Mouse (Mus musculus): Measurements from ENCODE around the gene Mettl1. TPM values are rescaled to one million over a fixed set of nuclear protein-coding genes. Genes with fewer than 3 reads are reported as not detected.

Mettl1 gene
- polyA plus RNA-seq, 1 experiment: not detected

GRCm38 (mm10) chr10:127078677-127079575, 37.7 kb downstream of the Mettl1 start:
- Histone ChIP-seq H3K27ac (ENCODE audit: insufficient read depth, low read depth, low read length) (peak overlapping the region; percentile 99), H3K4me3 (ENCODE audit: insufficient read depth, low read depth, low read length) (peak overlapping the region; percentile 89), H3K4me1 (ENCODE audit: control insufficient read depth, insufficient read depth, low read length) (peaks cover 45% of the 10 kb centered on the region)
- 2% methylated on average over 38 of the region's 49 CpGs for WGBS
- TF ChIP-seq CTCF (IDR thresholded peaks at IDR 0.05; ENCODE audit: insufficient read depth, low read depth, low read length): no peak
- 0 out of 2 replicates have a peak, but pooled peaks have one; percentile 13 for TF ChIP-seq POLR2A (IDR thresholded peaks at IDR 0.05; ENCODE audit: insufficient read depth, low read depth, low read length)

GRCm38 (mm10) chr10:127079665-127080391, 38.6 kb downstream of the Mettl1 start:
- H3K27ac ChIP-seq (ENCODE audit: insufficient read depth, low read depth, low read length): peak overlapping the region; percentile 97
- TF ChIP-seq CTCF (IDR thresholded peaks at IDR 0.05; ENCODE audit: insufficient read depth, low read depth, low read length): no peak
- H3K4me1 ChIP-seq (ENCODE audit: control insufficient read depth, insufficient read depth, low read length): peaks cover 46% of the 10 kb centered on the region
- peak overlapping the region; percentile 89 for H3K4me3 ChIP-seq (ENCODE audit: insufficient read depth, low read depth, low read length)
- WGBS: 4% methylated on average over 70 of the region's 70 CpGs

GRCm38 (mm10) chr10:127080901-127081780, 39.9 kb downstream of the Mettl1 start:
- Histone ChIP-seq H3K4me1 (ENCODE audit: control insufficient read depth, insufficient read depth, low read length) (peaks cover 41% of the 10 kb centered on the region), H3K27ac (ENCODE audit: insufficient read depth, low read depth, low read length) (peak overlapping the region; percentile 97), H3K4me3 (ENCODE audit: insufficient read depth, low read depth, low read length) (peak overlapping the region; percentile 89)
- 3% methylated on average over 48 of the region's 48 CpGs for WGBS
- TF ChIP-seq POLR2A (IDR thresholded peaks at IDR 0.05; ENCODE audit: insufficient read depth, low read depth, low read length) (0 out of 2 replicates have a peak, but pooled peaks have one; percentile 38), CTCF (IDR thresholded peaks at IDR 0.05; ENCODE audit: insufficient read depth, low read depth, low read length) (no peak)

- Histone ChIP-seq H3K4me3 (ENCODE audit: insufficient read depth, low read depth, low read length) (peak overlapping the region; percentile 89), H3K4me1 (ENCODE audit: control insufficient read depth, insufficient read depth, low read length) (peaks cover 41% of the 10 kb centered on the region), H3K27ac (ENCODE audit: insufficient read depth, low read depth, low read length) (peak overlapping the region; percentile 97)
- whole genome bisulfite sequencing: 9% methylated on average over 8 of the region's 8 CpGs
- TF ChIP-seq POLR2A (IDR thresholded peaks at IDR 0.05; ENCODE audit: insufficient read depth, low read depth, low read length): no peak
- TF ChIP-seq CTCF (IDR thresholded peaks at IDR 0.05; ENCODE audit: insufficient read depth, low read depth, low read length): no peak
These were observed 40.9 kb downstream of the Mettl1 start for GRCm38 (mm10) chr10:127081996-127082620.

- WGBS: 38% methylated on average over 8 of the region's 8 CpGs
- peak overlapping the region; percentile 40; the same call in 1 of the 2 replicates for H3K27ac ChIP-seq (ENCODE audit: insufficient read depth, low read depth, low read length)
These were observed 42.2 kb downstream of the Mettl1 start for GRCm38 (mm10) chr10:127083292-127083914.

GRCm38 (mm10) chr10:127083915-127084306, 42.7 kb downstream of the Mettl1 start:
- H3K27ac ChIP-seq (ENCODE audit: insufficient read depth, low read depth, low read length): no peak overlapping the region
- TF ChIP-seq CTCF (IDR thresholded peaks at IDR 0.05; ENCODE audit: insufficient read depth, low read depth, low read length) (no peak), POLR2A (IDR thresholded peaks at IDR 0.05; ENCODE audit: insufficient read depth, low read depth, low read length) (no peak)
- no peak overlapping the region for H3K4me3 ChIP-seq (ENCODE audit: insufficient read depth, low read depth, low read length)
- 45% methylated on average over 5 of the region's 5 CpGs for whole genome bisulfite sequencing
- peaks cover 38% of the 10 kb centered on the region for H3K4me1 ChIP-seq (ENCODE audit: control insufficient read depth, insufficient read depth, low read length)

More at GRCm38 (mm10) chr10:127083292-127083914, 42.2 kb downstream of the Mettl1 start:
- H3K4me1 ChIP-seq (ENCODE audit: control insufficient read depth, insufficient read depth, low read length): peaks cover 38% of the 10 kb centered on the region
- TF ChIP-seq CTCF (IDR thresholded peaks at IDR 0.05; ENCODE audit: insufficient read depth, low read depth, low read length) (no peak), POLR2A (IDR thresholded peaks at IDR 0.05; ENCODE audit: insufficient read depth, low read depth, low read length) (no peak)
- no peak overlapping the region for H3K4me3 ChIP-seq (ENCODE audit: insufficient read depth, low read depth, low read length)

GRCm38 (mm10) chr10:127085052-127085451, 43.8 kb downstream of the Mettl1 start:
- Histone ChIP-seq H3K4me3 (ENCODE audit: insufficient read depth, low read depth, low read length) (no peak overlapping the region), H3K4me1 (ENCODE audit: control insufficient read depth, insufficient read depth, low read length) (peaks cover 46% of the 10 kb centered on the region), H3K27ac (ENCODE audit: insufficient read depth, low read depth, low read length) (no peak overlapping the region)
- WGBS: 88% methylated on average over 9 of the region's 9 CpGs
- TF ChIP-seq POLR2A (IDR thresholded peaks at IDR 0.05; ENCODE audit: insufficient read depth, low read depth, low read length) (no peak), CTCF (IDR thresholded peaks at IDR 0.05; ENCODE audit: insufficient read depth, low read depth, low read length) (no peak)

All from olfactory bulb, adult 2 months (tissue).